Mouse (Mus musculus) heart, postnatal 0 days (tissue): ENCODE results near the gene Bbs9.

Source experiments
- CTCF ChIP-seq: IDR thresholded peaks from 2 replicates; pipeline ENCODE4 v1.5.1; 2016; ENCODE audit warnings: antibody characterized with exemption, control low read depth, low read depth
- EP300 ChIP-seq: IDR thresholded peaks from 2 replicates; pipeline ENCODE4 v1.6.1; 2016; ENCODE audit warnings: antibody characterized with exemption, low read depth

DNA sequence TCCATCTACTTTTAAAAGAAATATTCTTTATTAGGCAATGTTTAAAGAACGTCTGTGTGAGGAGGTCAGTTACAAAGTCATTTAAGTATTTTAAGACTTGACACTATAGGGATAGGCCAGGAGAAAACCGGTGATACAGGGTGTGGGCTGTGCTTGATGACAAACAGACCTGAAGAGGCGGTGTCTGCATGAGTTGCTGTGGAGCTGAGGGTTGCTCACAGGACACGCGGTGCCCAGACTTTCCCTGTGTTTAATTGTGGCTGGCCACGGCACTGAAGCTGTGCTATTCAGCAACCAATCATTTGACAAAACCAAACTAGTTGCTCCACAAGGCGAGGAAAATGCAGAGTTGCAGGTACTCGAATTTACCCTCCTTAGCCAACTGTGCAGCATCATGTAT is 286.0 kb downstream of the Bbs9 start:
- TF ChIP-seq CTCF = no peak
- TF ChIP-seq EP300 = no peak
